20 mouse cellular contexts compared by ENCODE assay signal in genomic region chr9:7173756-7174155, GRCm38 (mm10). TPM values are rescaled to one million over a fixed set of nuclear protein-coding genes. Genes with fewer than 3 reads are reported as not detected.
DNase-seq lines count a peak whose midpoint lies in the region; ATAC-seq and TF ChIP-seq lines count a peak whose summit lies in the region.
"Had no signal": no experiment of that assay in that cellular context is flagged by ENCODE, and none has a peak within 500 bp of the region (broad histone marks: within the 10 kb centered on the region; RNA-seq: fewer than 3 reads in every experiment).

No protein-coding gene starts in this region.

- no peak overlapping the region for H3K4me2 ChIP-seq in kidney, embryonic 15.5 days
- H3K4me2 ChIP-seq: embryonic facial prominence, embryonic 12.5 days; forebrain, embryonic 13.5 days; forebrain, embryonic 15.5 days had no signal

- H3K4me1 ChIP-seq in kidney, adult 2 months (ENCODE audit: control insufficient read depth, insufficient read depth, low read length): no peaks in the 10 kb centered on the region; the same call in 1 of the 2 replicates
- H3K4me1 ChIP-seq in kidney, embryonic 15.5 days: peaks cover 8% of the 10 kb centered on the region
- H3K4me1 ChIP-seq: embryonic facial prominence, embryonic 12.5 days had no signal

- H3K27ac ChIP-seq in kidney, adult 2 months (ENCODE audit: insufficient read depth, low read depth, low read length): no peak overlapping the region
- no peak overlapping the region for H3K27ac ChIP-seq in kidney, embryonic 15.5 days
- H3K27ac ChIP-seq: embryonic facial prominence, embryonic 10.5 days; embryonic facial prominence, embryonic 12.5 days; forebrain, embryonic 13.5 days; forebrain, embryonic 15.5 days had no signal

- TF ChIP-seq POLR2A in kidney, adult 2 months (IDR thresholded peaks at IDR 0.05; ENCODE audit: low read depth, low read length): no peak

- no peaks in the 10 kb centered on the region for H3K36me3 ChIP-seq in kidney, adult 2 months (ENCODE audit: control insufficient read depth, insufficient read depth, low read length)
- peaks cover 33% of the 10 kb centered on the region for H3K36me3 ChIP-seq in kidney, embryonic 15.5 days

- no peaks in the 10 kb centered on the region for H3K27me3 ChIP-seq in kidney, adult 2 months (replicated peaks; ENCODE audit: control insufficient read depth, insufficient read depth, low read length)
- H3K27me3 ChIP-seq in kidney, embryonic 15.5 days: no peaks in the 10 kb centered on the region
- H3K27me3 ChIP-seq: embryonic facial prominence, embryonic 12.5 days; forebrain, embryonic 13.5 days; forebrain, embryonic 15.5 days had no signal

- WGBS in kidney, adult 2 months: 55% methylated on average over 1 of the region's 1 CpGs
- WGBS in kidney, embryonic 15.5 days: 84% methylated on average over 1 of the region's 1 CpGs

- peak; percentile 69 for DNase-seq in kidney, adult 2 months
- DNase-seq in kidney, adult 18-20 months: no peak
- DNase-seq in kidney, adult 9 months: peak; percentile 61
- peak; percentile 20 to 49 for DNase-seq in kidney, postnatal 25 days
- no peak for DNase-seq in kidney, postnatal 10 days
- DNase-seq in cerebellum, postnatal 4 days (ENCODE audit: low spot score in 2 of 2): no peak
- DNase-seq: adrenal gland, adult 2 months; adrenal gland, postnatal 10 days; adrenal gland, postnatal 25 days; cerebellum, adult 11 months; cerebellum, adult 18-20 months; cerebellum, adult 8-10 months; cerebellum, adult 9-11 months; cerebellum, postnatal 14 days; cerebellum, postnatal 36 days had no signal

- no peak for TF ChIP-seq CTCF in kidney, adult 2 months (conservative IDR thresholded peaks at IDR 0.05; ENCODE audit: insufficient read depth, insufficient read length, low read depth, low read length)

- no peak overlapping the region for H3K4me3 ChIP-seq in kidney, adult 2 months (ENCODE audit: insufficient read depth, low read depth, low read length)
- no peak overlapping the region for H3K4me3 ChIP-seq in kidney, embryonic 15.5 days (replicated peaks)
- H3K4me3 ChIP-seq: embryonic facial prominence, embryonic 10.5 days; embryonic facial prominence, embryonic 12.5 days; forebrain, embryonic 13.5 days; forebrain, embryonic 15.5 days had no signal

- no peaks in the 10 kb centered on the region for H3K9me3 ChIP-seq in kidney, embryonic 15.5 days (replicated peaks)
- H3K9me3 ChIP-seq: embryonic facial prominence, embryonic 10.5 days; embryonic facial prominence, embryonic 12.5 days; forebrain, embryonic 13.5 days; forebrain, embryonic 15.5 days had no signal

- no peak overlapping the region for H3K9ac ChIP-seq in kidney, embryonic 15.5 days
- H3K9ac ChIP-seq: embryonic facial prominence, embryonic 12.5 days; forebrain, embryonic 13.5 days; forebrain, embryonic 15.5 days had no signal

- ATAC-seq in kidney, embryonic 15.5 days (replicated peaks; ENCODE audit: low FRiP score): no peak
- ATAC-seq: forebrain, embryonic 13.5 days; forebrain, embryonic 15.5 days had no signal

RNA-seq across cellular contexts. Expression of gene Dync2h1, which starts 10.5 kb away (rescaled TPM):
- polyA plus RNA-seq in kidney, adult 2 months (2012; rRNA removed): 1.8 TPM in 2 replicates
- 22.0 and 23.2 TPM in 2 replicates for polyA plus RNA-seq in kidney, embryonic 15.5 days (2015; fragmentation: Nextera tagmentation; extraction: Ambion mirVana)

RNA-seq across cellular contexts. Expression of gene Dcun1d5, which starts 10.6 kb away (rescaled TPM):
- 15.8 and 16.3 TPM in 2 replicates for polyA plus RNA-seq in kidney, adult 2 months (2012; rRNA removed)
- 126 and 132 TPM in 2 replicates for polyA plus RNA-seq in kidney, embryonic 15.5 days (2015; fragmentation: Nextera tagmentation; extraction: Ambion mirVana)

Comparison
In these comparisons a context has a peak if more than half of its experiments do, and no peak if none do; other contexts are left out.
1. DNase-seq: peak in kidney, adult 2 months (single experiment), kidney, adult 9 months (single experiment) and kidney, postnatal 25 days (2 of 2); none in kidney, adult 18-20 months (single experiment), kidney, postnatal 10 days (single experiment) and cerebellum, postnatal 4 days (0 of 2).